ENCODE assay signal across 33 mouse cellular contexts in genomic region chr2:132738816-132739432, GRCm38 (mm10). TPM values are rescaled to one million over a fixed set of nuclear protein-coding genes. Genes with fewer than 3 reads are reported as not detected.
A peak's percentile ranks its signal among the peaks of the same experiment; 100 is the strongest.
DNase-seq lines count a peak whose midpoint lies in the region; ATAC-seq and TF ChIP-seq lines count a peak whose summit lies in the region.
"Had no signal": no experiment of that assay in that cellular context is flagged by ENCODE, and none has a peak within 500 bp of the region (broad histone marks: within the 10 kb centered on the region; RNA-seq: fewer than 3 reads in every experiment).

No protein-coding gene starts in this region.

- H3K36me3 ChIP-seq in forebrain, postnatal 0 days (ENCODE audit: insufficient read depth) = no peaks in the 10 kb centered on the region
- H3K36me3 ChIP-seq: embryonic facial prominence, embryonic 13.5 days; hindbrain, embryonic 12.5 days; intestine, embryonic 15.5 days; liver, embryonic 12.5 days; midbrain, embryonic 13.5 days; neural tube, embryonic 13.5 days had no signal

- H3K27me3 ChIP-seq in forebrain, postnatal 0 days (ENCODE audit: insufficient read depth, low read length) = no peaks in the 10 kb centered on the region
- H3K27me3 ChIP-seq: embryonic facial prominence, embryonic 13.5 days; hindbrain, embryonic 12.5 days; intestine, embryonic 15.5 days; liver, embryonic 12.5 days; megakaryocyte, embryonic 14.5 days; midbrain, embryonic 13.5 days; neural tube, embryonic 13.5 days had no signal

- H3K9me3 ChIP-seq in forebrain, postnatal 0 days (ENCODE audit: low read length) = no peaks in the 10 kb centered on the region
- H3K9me3 ChIP-seq: embryonic facial prominence, embryonic 13.5 days; hindbrain, embryonic 12.5 days; intestine, embryonic 15.5 days; liver, embryonic 12.5 days; neural tube, embryonic 13.5 days had no signal

- no peaks in the 10 kb centered on the region for H3K4me1 ChIP-seq in forebrain, postnatal 0 days (ENCODE audit: insufficient read depth)
- H3K4me1 ChIP-seq: intestine, embryonic 15.5 days; liver, embryonic 12.5 days; megakaryocyte, embryonic 14.5 days had no signal

- no peak for TF ChIP-seq CTCF in left cerebral cortex, adult 2 months (IDR thresholded peaks at IDR 0.05)
- no peak for TF ChIP-seq CTCF in forebrain, postnatal 0 days (IDR thresholded peaks at IDR 0.05; ENCODE audit: low read depth)

- 34% methylated on average over 2 of the region's 2 CpGs for WGBS in forebrain, postnatal 0 days

- no peak overlapping the region for H3K4me2 ChIP-seq in forebrain, postnatal 0 days (ENCODE audit: low read depth)
- H3K4me2 ChIP-seq: embryonic facial prominence, embryonic 13.5 days; heart, embryonic 11.5 days; hindbrain, embryonic 12.5 days; intestine, embryonic 15.5 days; liver, embryonic 12.5 days; midbrain, embryonic 13.5 days; neural tube, embryonic 13.5 days had no signal

- DNase-seq in left cerebral cortex, adult 2 months (ENCODE audit: extremely low spot score in 1 of 2, low spot score in 2 of 2) = no peak
- no peak for DNase-seq in left cerebral cortex, adult 8-10 months (ENCODE audit: low spot score in 2 of 2)
- peak; percentile 75 to 83 for DNase-seq in cerebellum, adult 18-20 months
- peak; percentile 80 to 83 for DNase-seq in cerebellum, postnatal 10 days
- DNase-seq in lung, postnatal 25 days (ENCODE audit: low spot score) = no peak
- DNase-seq in forebrain, postnatal 0 days = no peak
- DNase-seq in left cerebral cortex, adult 18-20 months (ENCODE audit: low spot score in 2 of 2) = no peak
- DNase-seq: adrenal gland, adult 2 months; adrenal gland, postnatal 36 days; embryo, embryonic 11 days; heart, postnatal 36 days; kidney, adult 2 months; left cerebral cortex, postnatal 4 days; liver, postnatal 0 days; lung, postnatal 4 days; retina, postnatal 1 day; right cerebral cortex, postnatal 14 days; thymus, postnatal 14 days had no signal

- 0 out of 2 replicates have a peak overlapping the region, but pooled peaks have one; percentile 32 for H3K27ac ChIP-seq in left cerebral cortex, adult 2 months
- H3K27ac ChIP-seq in forebrain, postnatal 0 days (ENCODE audit: low read depth, low read length) = no peak overlapping the region
- H3K27ac ChIP-seq: embryonic facial prominence, embryonic 13.5 days; hindbrain, embryonic 12.5 days; hindbrain, postnatal 0 days; intestine, embryonic 15.5 days; kidney, postnatal 0 days; liver, embryonic 12.5 days; midbrain, embryonic 13.5 days; neural tube, embryonic 13.5 days had no signal

- intact Hi-C loops in left cerebral cortex, adult 2 months (cut with DNase I) = no loop called here

- no peak overlapping the region for H3K4me3 ChIP-seq in left cerebral cortex, adult 2 months
- H3K4me3 ChIP-seq in forebrain, postnatal 0 days (ENCODE audit: low read depth, low read length) = no peak overlapping the region
- H3K4me3 ChIP-seq: embryonic facial prominence, embryonic 13.5 days; erythroblast, embryonic 14.5 days; hindbrain, embryonic 12.5 days; intestine, embryonic 15.5 days; liver, embryonic 12.5 days; megakaryocyte, embryonic 14.5 days; midbrain, embryonic 13.5 days; neural tube, embryonic 13.5 days had no signal

- no peak overlapping the region for H3K9ac ChIP-seq in forebrain, postnatal 0 days
- H3K9ac ChIP-seq: embryonic facial prominence, embryonic 13.5 days; hindbrain, embryonic 12.5 days; intestine, embryonic 15.5 days; liver, embryonic 12.5 days; liver, postnatal 0 days; midbrain, embryonic 13.5 days; neural tube, embryonic 13.5 days had no signal

- ATAC-seq in forebrain, postnatal 0 days = no peak
- ATAC-seq: activated CD4-positive, CD25-positive, alpha-beta regulatory T cell, adult 4 months; CD4-positive, CD25-positive, alpha-beta regulatory T cell, adult 4 months; forebrain, embryonic 16.5 days; hindbrain, postnatal 0 days; intestine, embryonic 15.5 days; liver, embryonic 12.5 days; liver, postnatal 0 days; midbrain, embryonic 13.5 days had no signal

RNA-seq across cellular contexts. Expression of gene Chgb, which starts 42.2 kb away (rescaled TPM):
- total RNA-seq in left cerebral cortex, adult 2 months (2021) = 100 to 1,000 TPM; 285 to 291 TPM
- total RNA-seq in left cerebral cortex, adult 8-10 months (2022) = 100 to 1,000 TPM; 213 to 265 (median 237) TPM
- 43.7 and 50.0 TPM in 2 replicates for total RNA-seq in forebrain, postnatal 0 days (2014; rRNA removed)
- polyA plus RNA-seq in forebrain, postnatal 0 days (2015; fragmentation: Nextera tagmentation; extraction: Ambion mirVana) = 69.5 and 90.5 TPM in 2 replicates
- total RNA-seq in left cerebral cortex, adult 18-20 months (2021) = 100 to 1,000 TPM; 266 to 279 TPM
- total RNA-seq: granulocyte monocyte progenitor cell, adult 5-6 weeks had no signal
- polyA plus RNA-seq: erythroblast, embryonic 14.5 days; liver, postnatal 0 days had no signal

RNA-seq across cellular contexts. Expression of gene Shld1, which starts 52.2 kb away (rescaled TPM):
- total RNA-seq in left cerebral cortex, adult 2 months (2021) = 10 to 100 TPM in 1 of 2 experiments, 1 to 10 TPM in 1; 9.6 to 10.7 TPM
- 10 to 100 TPM in 2 of 4 experiments, 1 to 10 TPM in 2; 8.9 to 12.7 (median 10.9) TPM for total RNA-seq in left cerebral cortex, adult 8-10 months (2022)
- total RNA-seq in forebrain, postnatal 0 days (2014; rRNA removed) = 17.3 and 20.4 TPM in 2 replicates
- 20.6 and 22.8 TPM in 2 replicates for polyA plus RNA-seq in forebrain, postnatal 0 days (2015; fragmentation: Nextera tagmentation; extraction: Ambion mirVana)
- 1 to 10 TPM; 7.9 to 8.7 TPM for total RNA-seq in left cerebral cortex, adult 18-20 months (2021)

Comparison
In these comparisons a context has a peak if more than half of its experiments do, and no peak if none do; other contexts are left out.
1. DNase-seq: peak in cerebellum, adult 18-20 months (2 of 2) and cerebellum, postnatal 10 days (2 of 2); none in left cerebral cortex, adult 2 months (0 of 2), left cerebral cortex, adult 8-10 months (0 of 2), lung, postnatal 25 days (single experiment), forebrain, postnatal 0 days (single experiment) and left cerebral cortex, adult 18-20 months (0 of 2).